21 mouse cellular contexts compared by ENCODE assay signal in the genomic region with DNA sequence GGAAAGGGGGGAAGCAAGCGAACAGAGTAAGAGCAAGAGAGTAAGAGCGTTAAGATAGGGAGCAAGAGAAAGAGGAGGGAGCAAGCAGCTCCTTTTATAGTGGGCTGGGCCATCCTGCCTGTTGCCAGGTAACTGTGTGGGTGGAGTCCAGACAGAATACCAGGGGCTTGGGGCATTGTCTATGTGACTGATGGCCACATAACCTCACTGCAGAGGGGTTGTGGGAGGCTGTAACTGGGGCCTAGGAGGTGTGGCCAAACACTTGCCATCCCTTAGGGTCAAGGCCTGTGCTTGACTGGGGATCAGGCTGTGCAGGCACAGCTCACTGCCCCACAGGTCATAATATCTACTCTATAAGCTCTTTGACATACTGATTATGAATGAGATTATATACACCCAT.
DNase-seq lines count a peak whose midpoint lies in the region; ATAC-seq and TF ChIP-seq lines count a peak whose summit lies in the region.
"Had no signal": no experiment of that assay in that cellular context is flagged by ENCODE, and none has a peak within 500 bp of the region (broad histone marks: within the 10 kb centered on the region; RNA-seq: fewer than 3 reads in every experiment).

No protein-coding gene starts in this region.

- H3K4me1 ChIP-seq in heart, embryonic 10.5 days = peaks cover 30% of the 10 kb centered on the region
- H3K4me1 ChIP-seq in kidney, embryonic 16.5 days (ENCODE audit: insufficient read depth, low read length) = no peaks in the 10 kb centered on the region
- H3K4me1 ChIP-seq in E14TG2a.4 (replicated peaks; ENCODE audit: low read depth, low read length) = peaks cover 40% of the 10 kb centered on the region

- intact Hi-C loops in heart, postnatal 36 days (cut with DNase I) = no loop called here

- H3K4me2 ChIP-seq in kidney, embryonic 16.5 days (replicated peaks; ENCODE audit: low read depth, low read length) = no peak overlapping the region

- no peak overlapping the region for H3K9ac ChIP-seq in kidney, embryonic 16.5 days (replicated peaks; ENCODE audit: low read length)

- no peaks in the 10 kb centered on the region for H3K9me3 ChIP-seq in heart, embryonic 10.5 days
- no peaks in the 10 kb centered on the region for H3K9me3 ChIP-seq in kidney, embryonic 16.5 days (ENCODE audit: low read length)
- H3K9me3 ChIP-seq in E14TG2a.4 (ENCODE audit: low read length) = no peaks in the 10 kb centered on the region
- H3K9me3 ChIP-seq: forebrain, embryonic 10.5 days; megakaryocyte, embryonic 14.5 days had no signal

- no peaks in the 10 kb centered on the region for H3K36me3 ChIP-seq in heart, embryonic 10.5 days
- H3K36me3 ChIP-seq in kidney, embryonic 16.5 days (ENCODE audit: insufficient read depth, low read length) = no peaks in the 10 kb centered on the region
- H3K36me3 ChIP-seq in E14TG2a.4 (ENCODE audit: insufficient read depth, low read length) = no peaks in the 10 kb centered on the region
- H3K36me3 ChIP-seq: forebrain, embryonic 10.5 days had no signal

- no peaks in the 10 kb centered on the region for H3K27me3 ChIP-seq in heart, embryonic 10.5 days (ENCODE audit: insufficient read depth, poor library complexity, severe bottlenecking)
- no peaks in the 10 kb centered on the region for H3K27me3 ChIP-seq in kidney, embryonic 16.5 days (ENCODE audit: insufficient read depth, low read length)
- no peaks in the 10 kb centered on the region for H3K27me3 ChIP-seq in E14TG2a.4 (ENCODE audit: insufficient read depth, low read length)
- H3K27me3 ChIP-seq: CH12.LX had no signal

- DNase-seq in heart, embryonic 10.5 days (ENCODE audit: low spot score) = no peak
- no peak for DNase-seq in heart, postnatal 36 days
- DNase-seq in kidney, postnatal 4 days = no peak
- peak; percentile 51 for DNase-seq in embryo, embryonic 10.5 days (ENCODE audit: low spot score)
- DNase-seq: adrenal gland, adult 8-10 months; cerebellum, adult 9-11 months; heart, postnatal 4 days; kidney, postnatal 14 days; left cerebral cortex, postnatal 4 days; liver; retina, postnatal 1 day; right cerebral cortex, postnatal 4 days had no signal

- TF ChIP-seq CTCF in E14TG2a.4 (conservative IDR thresholded peaks at IDR 0.05; ENCODE audit: low read length) = no peak

- peak; percentile 35; the same call in 1 of the 2 replicates for ATAC-seq in kidney, embryonic 16.5 days (ENCODE audit: low FRiP score, low TSS enrichment)
- ATAC-seq in frontal cortex, adult (ENCODE audit: low TSS enrichment) = no peak
- ATAC-seq in megakaryocyte progenitor cell, adult 5-6 weeks (replicated peaks; ENCODE audit: poor library complexity) = no peak
- ATAC-seq: intestine, postnatal 0 days; lung, postnatal 0 days had no signal

- 0 out of 2 replicates have a peak overlapping the region, but pooled peaks have one; percentile 10 for H3K27ac ChIP-seq in heart, embryonic 10.5 days
- no peak overlapping the region for H3K27ac ChIP-seq in kidney, embryonic 16.5 days (ENCODE audit: low read length)
- H3K27ac ChIP-seq: forebrain, embryonic 10.5 days had no signal

- no peak overlapping the region for H3K4me3 ChIP-seq in heart, embryonic 10.5 days
- H3K4me3 ChIP-seq in kidney, embryonic 16.5 days (ENCODE audit: low read length) = no peak overlapping the region
- H3K4me3 ChIP-seq in E14TG2a.4 (replicated peaks; ENCODE audit: low read length) = peak overlapping the region; percentile 52
- H3K4me3 ChIP-seq: forebrain, embryonic 10.5 days; megakaryocyte, embryonic 14.5 days had no signal

- 61% methylated on average over 2 of the region's 2 CpGs for WGBS in heart, embryonic 10.5 days
- 53% methylated on average over 2 of the region's 2 CpGs for WGBS in kidney, embryonic 16.5 days
